Mouse (Mus musculus) spleen, adult 2 months (tissue): ENCODE results near the gene Nckap5.

Experiments
- CTCF ChIP-seq: fragments of 200-500 bp; IDR thresholded peaks from 2 replicates; pipeline ENCODE4 v1.5.1; 2011; ENCODE audit warnings: mild to moderate bottlenecking, inconsistent platforms; ENCODE audit not compliant: insufficient read depth, insufficient read length, insufficient replicate concordance; ENCODE audit errors: extremely low read depth
- POLR2A ChIP-seq: fragments of 200-500 bp; IDR thresholded peaks from 2 replicates; pipeline ENCODE4 v1.6.1; 2011; ENCODE audit warnings: low read depth, low read length, inconsistent platforms

DNA sequence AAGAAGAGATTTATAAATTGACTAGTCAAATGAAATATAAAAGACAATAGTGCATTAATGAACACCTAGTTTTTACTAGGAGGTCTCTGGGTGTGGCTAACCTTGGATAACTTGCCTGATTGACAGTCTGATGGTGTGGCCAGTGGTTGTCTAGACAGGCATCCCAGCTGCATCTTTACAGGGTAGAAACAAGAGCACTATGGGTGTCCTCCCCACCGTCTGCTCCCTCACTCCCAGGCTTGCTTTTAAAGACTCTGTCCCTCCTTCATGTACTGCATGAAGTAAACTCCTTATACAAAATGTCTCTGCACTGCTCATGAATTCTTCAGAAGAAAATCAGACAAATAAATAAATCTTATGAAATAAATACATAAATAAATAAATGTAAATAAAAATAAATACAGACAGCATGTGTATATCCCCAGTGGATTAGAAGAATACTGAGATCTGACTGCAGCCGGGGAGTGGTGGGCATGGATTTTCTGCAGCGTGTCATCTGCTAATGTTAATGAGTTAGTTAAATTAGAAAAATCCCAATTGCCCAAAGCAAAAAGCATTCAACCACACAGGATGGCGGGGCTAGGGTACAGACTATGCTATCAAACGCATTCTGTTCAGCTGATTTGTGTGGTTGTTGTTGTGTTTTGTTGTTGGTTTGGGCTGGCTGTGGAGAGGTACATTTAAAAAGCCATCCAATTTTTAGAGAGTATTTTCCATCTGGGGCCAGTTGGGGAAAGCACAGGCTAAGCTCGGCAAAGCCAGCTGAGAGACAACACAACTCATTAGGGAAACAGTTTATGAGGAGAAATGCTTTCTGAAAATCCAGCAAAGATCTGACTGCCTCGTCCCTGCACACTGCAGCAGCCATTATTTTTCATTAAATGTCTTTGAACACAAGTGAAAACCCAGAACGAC is 130.3 kb downstream of the Nckap5 start:
- no peak for TF ChIP-seq CTCF
- no peak for TF ChIP-seq POLR2A
